Mouse (Mus musculus) CH12.LX (cell line): Measurements from ENCODE around the gene Hoxd13.

Experiments
- CTCF ChIP-seq, 2 experiments: IDR thresholded peaks in 1 of 2; conservative IDR thresholded peaks in 1 of 2; 2 replicates each; pipeline ENCODE4 v1.5.1; 2011 to 2012; ENCODE audit warnings: low read depth in 2 of 2, low read length in 2 of 2, improper control_type of control experiment in 1 of 2, inconsistent platforms in 1 of 2, mild to moderate bottlenecking in 1 of 2, moderate library complexity in 1 of 2
- EP300 ChIP-seq: IDR thresholded peaks from 2 replicates; pipeline ENCODE4 v1.6.1; 2011; ENCODE audit warnings: low read length, improper control_type of control experiment
- HCFC1 ChIP-seq: IDR thresholded peaks from 2 replicates; pipeline ENCODE4 v1.6.1; 2012; ENCODE audit warnings: low read depth, mild to moderate bottlenecking, inconsistent platforms, low read length, improper control_type of control experiment
- JUND ChIP-seq: conservative IDR thresholded peaks from 2 replicates; pipeline ENCODE4 v1.6.1; 2011; ENCODE audit warnings: low read depth, low read length, improper control_type of control experiment
- KAT2A ChIP-seq: IDR thresholded peaks from 2 replicates; pipeline ENCODE4 v1.6.1; 2012; ENCODE audit warnings: low read length, improper control_type of control experiment, inconsistent platforms; ENCODE audit not compliant: insufficient replicate concordance
- MAFK ChIP-seq: IDR thresholded peaks from 2 replicates; pipeline ENCODE4 v1.6.1; 2011; ENCODE audit warnings: low read length, improper control_type of control experiment; ENCODE audit not compliant: insufficient replicate concordance
- NRF1 ChIP-seq: IDR thresholded peaks from 2 replicates; pipeline ENCODE4 v1.6.1; 2014; ENCODE audit warnings: low read depth, mild to moderate bottlenecking, inconsistent platforms, low read length, improper control_type of control experiment, moderate library complexity
- POLR2A ChIP-seq: IDR thresholded peaks from 2 replicates; pipeline ENCODE4 v1.6.1; 2011; ENCODE audit warnings: low read depth, mild to moderate bottlenecking, improper control_type of control experiment, low read length
- TBP ChIP-seq: conservative IDR thresholded peaks from 2 replicates; pipeline ENCODE4 v1.6.1; 2011; ENCODE audit warnings: low read depth, low read length, improper control_type of control experiment
- ZC3H11A ChIP-seq: IDR thresholded peaks from 2 replicates; pipeline ENCODE4 v1.6.1; 2012; ENCODE audit warnings: low read depth, mild to moderate bottlenecking, inconsistent platforms, low read length, improper control_type of control experiment
- ZKSCAN1 ChIP-seq: IDR thresholded peaks from 2 replicates; pipeline ENCODE4 v1.6.1; 2012; ENCODE audit warnings: low read depth, inconsistent platforms, low read length, improper control_type of control experiment, borderline replicate concordance
- ZMIZ1 ChIP-seq: IDR thresholded peaks from 2 replicates; pipeline ENCODE4 v1.6.1; 2012; ENCODE audit warnings: low read depth, mild to moderate bottlenecking, inconsistent platforms, low read length, improper control_type of control experiment

DNA sequence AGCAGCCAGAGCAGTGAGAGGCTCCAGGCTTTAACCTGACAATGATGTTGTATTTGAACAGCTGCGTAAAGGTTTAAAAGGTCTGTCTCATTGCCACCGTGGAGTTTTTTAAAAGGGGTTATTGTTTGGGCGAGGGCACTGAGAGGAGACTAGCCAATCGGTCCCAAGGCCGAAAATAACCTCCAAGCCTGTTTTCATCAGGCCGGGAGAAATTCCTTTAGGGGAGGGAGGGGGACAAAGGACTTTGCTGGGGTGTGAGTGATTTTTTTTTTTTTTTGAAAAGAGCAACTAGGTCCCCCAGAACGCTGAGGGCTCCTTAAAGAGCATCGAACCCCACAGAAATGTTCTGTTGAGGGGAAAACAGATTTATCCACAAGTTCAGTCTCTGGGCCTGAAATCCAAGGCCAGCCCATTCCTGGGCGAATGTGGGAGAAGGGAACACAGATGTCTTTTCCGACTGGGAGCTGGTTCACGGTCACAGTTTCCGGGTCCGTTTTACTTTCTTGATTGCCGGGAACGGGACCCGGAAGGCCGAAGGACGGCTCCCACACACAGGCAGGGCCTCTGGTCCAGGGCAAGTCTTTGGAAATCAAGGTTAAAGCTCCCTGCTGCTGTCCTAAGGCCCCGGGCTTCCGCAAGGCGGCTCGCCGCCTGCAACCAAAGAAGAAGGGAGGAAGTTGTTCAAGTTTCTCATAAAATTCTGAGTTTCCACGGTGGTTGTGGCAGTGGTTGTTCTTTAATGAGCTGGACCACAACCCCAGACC lies 21.6 kb downstream of the Hoxd13 start:
- no peak for TF ChIP-seq MAFK
- TF ChIP-seq HCFC1: no peak
- no peak for TF ChIP-seq NRF1
- no peak for TF ChIP-seq ZC3H11A
- no peak for TF ChIP-seq CTCF (conservative IDR thresholded peaks at IDR 0.05 in 1 of 2, IDR thresholded peaks at IDR 0.05 in 1 of 2; ENCODE audit: low read depth in 2 of 2, low read length in 2 of 2)
- no peak for TF ChIP-seq TBP
- no peak for TF ChIP-seq EP300
- TF ChIP-seq ZMIZ1: no peak
- no peak for TF ChIP-seq KAT2A
- TF ChIP-seq JUND: no peak
- no peak for TF ChIP-seq ZKSCAN1
- TF ChIP-seq POLR2A: no peak
